Mouse (Mus musculus) liver, postnatal 0 days (tissue): ENCODE measurements around the gene Rsph10b.

Experiments
- CTCF ChIP-seq: sonication (generic); IDR thresholded peaks from 2 replicates; pipeline ENCODE4 v1.5.1; 2016; ENCODE audit warnings: antibody characterized with exemption, low read depth
- EP300 ChIP-seq: IDR thresholded peaks from 2 replicates; pipeline ENCODE4 v1.6.1; 2016; ENCODE audit warnings: antibody characterized with exemption, low read depth, mild to moderate bottlenecking

DNA sequence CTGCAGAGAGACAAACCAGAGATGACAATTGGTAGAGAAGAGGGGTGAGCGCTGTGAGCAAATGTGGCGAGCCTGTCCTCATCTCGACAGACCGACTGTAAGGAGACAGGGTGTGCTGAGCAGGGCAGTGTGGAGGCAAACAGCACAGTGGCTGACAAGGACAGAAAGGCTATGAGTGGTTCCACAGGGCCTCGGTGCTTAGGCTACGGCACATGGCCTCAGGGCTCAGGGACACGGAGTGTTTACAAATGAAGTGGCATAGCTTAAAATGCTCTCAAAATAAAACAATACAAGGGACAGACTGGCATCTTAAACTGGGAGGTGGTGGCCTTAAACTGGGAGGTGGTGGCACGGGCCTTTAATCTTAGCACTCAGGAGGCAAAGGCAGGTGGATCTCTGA is 60.4 kb downstream of the Rsph10b start:
- TF ChIP-seq CTCF, result no peak
- no peak for TF ChIP-seq EP300
